Mouse (Mus musculus) retina, adult 2 months (tissue): ENCODE data around the gene Six2.

Experiments used
- DNase-seq: peaks from one replicate; pipeline ENCODE4 v3.0.0-alpha.2; 2012; ENCODE audit warnings: low read depth, low spot score

The Six2 gene

GRCm38 (mm10) chr17:85688236-85688910 is at the start of gene Six2:
Gene Six2, minus strand, starts transcription at chr17:85688274.
- no peak for DNase-seq

DNA sequence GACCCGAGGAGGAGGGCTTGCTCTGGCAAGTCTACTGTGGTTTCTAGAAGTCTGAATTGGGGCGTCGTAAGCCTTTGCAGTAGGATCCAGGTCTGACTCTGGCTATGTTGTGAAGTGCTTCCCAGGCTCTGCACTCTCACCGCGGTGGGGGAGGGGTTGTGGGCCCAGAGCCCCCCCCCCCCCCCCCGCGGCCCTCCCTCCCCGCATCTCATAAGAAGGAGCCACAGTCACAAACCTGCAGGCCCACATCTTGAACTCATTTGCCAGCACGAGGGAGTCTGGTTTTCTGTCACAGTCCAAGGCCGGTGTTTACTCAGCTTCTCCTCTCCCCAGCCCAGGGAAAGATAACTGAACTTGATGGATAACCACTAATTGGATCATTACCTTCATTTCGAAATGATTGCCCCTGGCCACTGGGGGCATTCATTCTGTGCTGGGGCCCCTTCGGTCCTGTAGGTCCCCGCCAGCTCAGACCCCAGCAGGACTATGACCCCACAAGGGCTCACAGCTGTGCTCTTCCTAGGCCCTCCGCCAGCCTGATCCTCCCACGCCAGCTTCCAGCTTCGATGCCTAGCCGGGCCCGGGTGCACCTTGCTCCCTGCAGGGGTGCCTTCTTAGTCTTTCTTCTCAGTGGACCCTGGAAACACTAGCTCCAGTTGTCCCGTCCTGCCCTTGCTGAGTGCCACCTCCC is 49.2 kb upstream of the Six2 start:
- DNase-seq = no peak

DNA sequence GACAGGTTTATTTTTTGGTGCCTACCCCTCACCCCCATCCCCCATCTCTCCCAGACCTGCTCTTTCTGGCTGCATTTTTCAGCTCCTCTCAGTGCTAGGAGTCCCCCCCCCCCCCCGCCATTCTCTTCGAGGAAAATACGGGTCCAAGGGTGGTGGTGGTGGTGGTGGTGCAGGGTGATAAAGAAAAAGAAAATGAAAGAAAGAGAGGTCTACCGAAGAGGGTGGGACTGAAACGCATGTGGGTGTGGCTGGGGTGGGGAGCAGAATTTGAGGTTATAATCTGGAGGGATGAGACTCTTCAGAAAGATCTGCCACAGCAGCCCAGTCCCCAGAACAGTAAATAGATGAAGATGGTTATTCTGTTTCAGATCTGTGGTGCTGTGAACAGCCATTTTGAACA is 43.3 kb upstream of the Six2 start:
- DNase-seq = no peak

GRCm38 (mm10) chr17:85730231-85731015 is 42.3 kb upstream of the Six2 start:
- no peak for DNase-seq

- no peak for DNase-seq
Measured at GRCm38 (mm10) chr17:85728071-85728718, 40.1 kb upstream of the Six2 start.

DNA sequence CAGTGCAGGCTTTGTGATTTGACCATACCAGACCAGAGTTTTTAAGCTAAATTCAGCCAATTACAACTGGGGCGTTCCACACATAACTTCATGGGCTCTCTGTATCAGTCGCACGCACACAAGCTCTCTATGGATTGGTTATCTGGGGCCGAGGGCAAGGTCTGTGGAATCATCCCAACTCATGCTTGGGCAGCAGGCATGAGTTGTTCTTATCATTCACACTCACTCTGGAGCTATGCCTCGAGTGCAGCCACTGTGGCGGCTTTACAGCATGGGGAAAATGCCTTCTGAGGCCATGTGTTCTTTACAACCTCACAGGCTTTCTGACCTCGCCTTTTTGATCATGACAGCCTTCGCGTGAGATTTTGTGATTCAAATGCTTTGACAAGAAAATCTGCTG is 37.9 kb upstream of the Six2 start:
- DNase-seq = no peak

GRCm38 (mm10) chr17:85723166-85723565 is 35.1 kb upstream of the Six2 start:
- no peak for DNase-seq

DNA sequence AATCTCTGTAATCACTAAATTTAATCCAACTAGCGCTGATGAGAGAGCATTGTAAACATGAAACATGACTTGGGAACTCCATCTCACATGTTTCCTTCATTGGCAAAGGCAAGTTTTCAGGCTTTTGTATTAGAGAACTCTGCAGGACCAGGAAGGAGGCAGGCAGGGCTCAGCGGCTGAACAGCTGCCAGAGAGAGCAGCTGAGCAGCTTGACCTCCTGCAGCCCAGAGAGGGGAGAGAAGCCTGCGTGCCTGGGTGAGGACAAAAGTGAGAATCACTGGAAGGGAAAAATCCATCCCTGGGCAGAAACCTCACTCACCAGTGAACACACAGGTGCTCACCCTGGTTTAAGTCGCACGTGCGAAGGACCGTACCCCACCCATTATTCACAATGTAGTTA is 29.2 kb upstream of the Six2 start:
- no peak for DNase-seq

DNA sequence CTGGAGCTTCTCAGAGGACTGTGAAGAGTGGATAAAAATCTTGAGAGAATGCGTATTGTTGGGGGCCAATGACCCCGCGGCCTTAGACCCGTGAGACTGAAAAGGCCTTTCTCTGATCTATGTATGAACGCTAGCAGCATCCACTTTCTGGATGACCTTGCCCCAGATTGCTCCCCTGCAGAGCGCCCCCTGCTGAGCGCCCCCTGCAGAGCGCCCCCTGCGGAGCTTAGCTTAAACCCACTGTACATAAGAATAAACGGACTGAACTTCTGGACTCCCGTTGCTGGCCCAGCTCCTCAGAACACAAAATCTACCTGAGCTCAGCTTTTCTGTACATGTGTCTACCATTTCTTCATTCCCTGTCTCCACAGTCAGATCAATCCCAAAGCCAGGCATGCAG is 27.7 kb upstream of the Six2 start:
- no peak for DNase-seq

DNA sequence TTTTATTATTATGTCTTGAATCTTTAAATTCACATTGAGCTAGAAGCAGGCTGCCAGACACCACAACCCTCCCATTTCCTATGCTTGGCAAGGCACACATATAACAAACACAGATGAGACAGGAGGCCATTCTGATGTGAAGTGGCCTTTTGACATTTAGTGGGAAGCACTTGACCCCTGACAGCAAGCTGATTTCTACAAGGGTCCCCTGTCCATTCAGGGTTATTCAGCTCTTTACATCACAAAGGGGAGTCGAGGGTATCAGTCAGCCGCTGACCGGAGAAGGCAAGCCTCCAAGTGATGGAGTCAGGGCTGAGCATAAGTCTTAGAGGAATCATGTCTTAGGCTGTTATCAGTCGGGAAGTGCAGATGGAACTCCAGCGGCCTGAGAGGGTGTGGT is 26.3 kb upstream of the Six2 start:
- no peak for DNase-seq

DNA sequence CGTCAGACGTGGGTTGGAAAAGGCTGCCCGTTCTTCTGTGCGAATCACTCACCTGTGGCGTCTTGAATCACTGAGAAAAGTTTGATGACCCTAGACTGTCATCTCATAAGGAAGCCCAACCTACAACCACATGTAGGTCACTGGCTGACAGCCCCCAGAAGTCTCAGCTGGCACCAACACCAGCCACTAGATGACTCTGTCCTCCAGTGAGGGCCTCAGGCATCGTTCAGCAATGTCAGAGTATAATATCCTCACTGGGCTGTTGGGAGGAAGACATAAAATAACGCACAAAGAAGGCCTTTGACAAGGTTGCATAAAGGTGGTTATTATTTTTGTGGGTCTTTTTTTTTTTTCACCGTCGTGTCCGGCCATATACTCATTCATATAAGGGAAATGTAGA is 24.8 kb upstream of the Six2 start:
- no peak for DNase-seq

GRCm38 (mm10) chr17:85704369-85705260 is 16.5 kb upstream of the Six2 start:
- DNase-seq = no peak

DNA sequence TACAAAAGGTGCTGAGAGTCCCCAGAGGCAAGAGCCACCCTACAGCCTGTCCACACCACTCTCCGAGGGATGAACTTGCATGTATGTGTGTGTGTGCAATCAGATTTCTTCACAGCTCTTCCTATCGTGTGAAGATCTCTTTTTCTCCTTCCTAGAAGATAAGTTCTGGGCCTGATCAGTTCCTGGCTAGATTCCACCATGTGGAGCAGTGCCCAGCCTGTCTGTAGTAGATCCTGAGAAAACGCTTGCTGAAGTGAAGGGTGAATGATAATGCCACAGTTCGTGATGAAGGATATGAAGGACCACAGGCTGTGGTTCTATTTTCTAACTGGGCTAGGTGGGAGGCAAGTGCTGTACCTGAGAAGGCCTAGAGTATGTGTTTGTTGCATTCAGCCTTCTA is 12.0 kb upstream of the Six2 start:
- DNase-seq = no peak

- DNase-seq = no peak
Measured at GRCm38 (mm10) chr17:85698643-85699042, 10.6 kb upstream of the Six2 start.

- no peak for DNase-seq
Measured at GRCm38 (mm10) chr17:85697976-85698375, 9.9 kb upstream of the Six2 start.

- no peak for DNase-seq
Measured at GRCm38 (mm10) chr17:85694499-85694898, 6.4 kb upstream of the Six2 start.

DNA sequence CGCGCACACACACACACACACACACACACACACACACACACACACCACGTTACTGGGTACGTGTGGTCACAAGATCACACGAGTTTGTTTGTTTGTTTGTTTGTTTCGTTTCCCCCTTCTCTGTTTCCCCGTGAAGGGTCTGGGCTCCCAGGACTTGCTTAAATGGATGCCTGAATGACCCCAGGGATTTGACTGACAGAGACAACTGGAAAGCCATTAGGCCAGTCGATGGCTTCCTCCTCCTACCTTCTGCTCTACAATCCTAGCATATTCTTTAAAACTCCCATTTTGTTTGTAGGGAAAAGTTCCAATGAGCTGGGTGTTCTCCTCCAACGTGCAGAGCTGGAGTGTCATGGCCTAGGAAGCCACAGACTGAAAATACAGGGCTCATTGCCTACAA is 5.0 kb upstream of the Six2 start:
- DNase-seq = no peak

DNA sequence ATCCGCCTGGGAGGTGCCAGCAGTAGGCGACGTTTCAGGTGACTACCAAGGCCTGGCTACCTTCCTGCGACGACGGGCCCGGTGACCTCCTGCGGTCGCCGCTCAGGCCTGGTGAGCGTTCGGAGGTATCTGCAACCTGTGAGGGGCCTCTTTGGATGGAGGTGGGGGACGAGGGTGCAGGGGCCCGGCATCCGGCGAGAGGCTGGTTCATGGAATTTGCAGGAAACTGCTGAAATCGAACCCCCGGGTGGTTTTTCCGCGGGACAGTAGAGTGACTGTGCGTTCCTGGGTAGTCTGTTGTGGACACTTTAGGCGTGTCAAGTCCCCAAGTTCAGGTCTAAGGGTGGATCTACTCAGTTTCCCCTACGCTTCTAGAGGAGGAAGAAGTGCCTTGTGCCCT is 4.5 kb upstream of the Six2 start:
- DNase-seq = no peak

GRCm38 (mm10) chr17:85691701-85692536 is 3.8 kb upstream of the Six2 start:
- no peak for DNase-seq

GRCm38 (mm10) chr17:85690969-85691335 is 2.9 kb upstream of the Six2 start:
- DNase-seq = no peak
